Mouse (Mus musculus): Measurements from ENCODE around the gene Dpp6. TPM values are rescaled to one million over a fixed set of nuclear protein-coding genes. Genes with fewer than 3 reads are reported as not detected.
A peak's percentile ranks its signal among the peaks of the same experiment; 100 is the strongest.

Dpp6 gene
- polyA plus RNA-seq, 1 experiment from 2014 or later: 2.6 TPM

DNA sequence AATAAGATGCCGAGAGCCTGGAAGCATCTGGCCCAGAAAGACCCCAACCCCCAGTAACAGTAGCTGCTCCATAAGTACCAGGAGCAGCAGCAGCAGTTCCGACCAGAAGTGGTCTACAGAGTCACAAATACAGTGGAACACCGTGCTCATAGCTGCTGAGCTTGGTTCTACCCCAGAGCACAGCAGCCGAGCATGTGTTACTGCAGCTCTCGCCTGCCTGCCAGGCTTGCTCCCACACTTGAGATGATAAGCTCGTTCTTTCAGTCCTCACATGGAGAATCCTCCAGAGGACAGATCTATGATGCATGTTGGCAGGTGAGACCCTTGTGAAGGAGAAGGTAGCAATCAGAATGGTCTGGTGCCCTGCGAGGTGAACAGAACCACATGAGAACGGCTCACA lies 474.4 kb downstream of the Dpp6 start:
- no peak overlapping the region for H3K4me2 ChIP-seq (replicated peaks; ENCODE audit: low read depth, low read length)
- no peak overlapping the region for H3K9ac ChIP-seq (ENCODE audit: low read depth, low read length)
- H3K9me3 ChIP-seq (ENCODE audit: control insufficient read depth, low read length): no peaks in the 10 kb centered on the region
- WGBS: 81% methylated on average over 8 of the region's 8 CpGs
- H3K36me3 ChIP-seq (ENCODE audit: control insufficient read depth, insufficient read depth, low read length): no peaks in the 10 kb centered on the region
- no peak for ATAC-seq (ENCODE audit: low FRiP score, low TSS enrichment)
- H3K27ac ChIP-seq (ENCODE audit: low read depth, low read length): no peak overlapping the region
- no peak overlapping the region for H3K4me3 ChIP-seq (ENCODE audit: low read length)
- no peaks in the 10 kb centered on the region for H3K27me3 ChIP-seq (ENCODE audit: control insufficient read depth, insufficient read depth, low read length)
- H3K4me1 ChIP-seq (ENCODE audit: control insufficient read depth, insufficient read depth, low read length): no peaks in the 10 kb centered on the region

DNA sequence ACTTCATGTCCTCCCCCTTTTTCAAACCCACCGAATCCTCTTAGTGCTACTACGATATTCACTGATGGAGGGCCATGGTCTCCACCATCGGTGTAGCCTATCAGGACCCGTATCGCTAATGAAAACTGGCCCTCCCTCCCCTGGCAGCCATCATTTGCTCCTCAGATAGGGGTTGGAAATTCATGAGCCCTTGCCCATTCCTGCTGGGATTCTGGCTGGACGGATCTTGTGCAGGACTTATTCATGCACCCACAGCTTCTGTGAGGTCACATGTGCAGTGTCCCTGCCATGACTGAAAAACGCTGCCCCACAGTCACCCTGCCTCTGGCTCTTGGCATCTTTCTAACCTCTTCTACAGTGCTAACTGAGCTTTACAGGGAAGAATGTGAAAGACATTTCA lies 475.2 kb downstream of the Dpp6 start:
- no peaks in the 10 kb centered on the region for H3K9me3 ChIP-seq (ENCODE audit: control insufficient read depth, low read length)
- ATAC-seq (ENCODE audit: low FRiP score, low TSS enrichment): no peak
- no peaks in the 10 kb centered on the region for H3K4me1 ChIP-seq (ENCODE audit: control insufficient read depth, insufficient read depth, low read length)
- 89% methylated on average over 7 of the region's 7 CpGs for WGBS
- no peak overlapping the region for H3K4me2 ChIP-seq (replicated peaks; ENCODE audit: low read depth, low read length)
- no peaks in the 10 kb centered on the region for H3K27me3 ChIP-seq (ENCODE audit: control insufficient read depth, insufficient read depth, low read length)
- no peak overlapping the region for H3K4me3 ChIP-seq (ENCODE audit: low read length)
- H3K9ac ChIP-seq (ENCODE audit: low read depth, low read length): no peak overlapping the region
- no peaks in the 10 kb centered on the region for H3K36me3 ChIP-seq (ENCODE audit: control insufficient read depth, insufficient read depth, low read length)
- no peak overlapping the region for H3K27ac ChIP-seq (ENCODE audit: low read depth, low read length)

DNA sequence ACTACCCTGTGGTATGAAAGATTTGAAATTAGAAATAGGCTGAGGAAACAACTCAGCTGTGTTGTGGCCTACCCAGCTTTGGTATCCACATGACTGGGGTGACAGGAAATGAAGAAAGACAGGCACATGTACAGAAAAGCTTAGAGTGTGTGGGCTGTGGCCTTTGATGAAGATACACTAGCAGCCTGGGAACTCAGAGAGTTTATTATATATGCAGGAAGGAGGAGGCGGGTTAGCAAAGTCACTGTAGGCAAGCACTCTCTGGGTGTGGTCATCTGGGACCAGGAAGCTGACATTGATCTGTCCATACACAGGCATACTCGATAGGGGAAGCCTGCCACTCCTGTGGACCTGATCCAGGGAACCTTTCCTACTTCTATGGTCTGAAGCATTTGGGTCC lies 487.1 kb downstream of the Dpp6 start:
- Histone ChIP-seq H3K27ac (ENCODE audit: low read depth, low read length) (no peak overlapping the region), H3K36me3 (ENCODE audit: control insufficient read depth, insufficient read depth, low read length) (no peaks in the 10 kb centered on the region), H3K9me3 (ENCODE audit: control insufficient read depth, low read length) (no peaks in the 10 kb centered on the region), H3K9ac (ENCODE audit: low read depth, low read length) (no peak overlapping the region), H3K27me3 (ENCODE audit: control insufficient read depth, insufficient read depth, low read length) (no peaks in the 10 kb centered on the region), H3K4me2 (replicated peaks; ENCODE audit: low read depth, low read length) (no peak overlapping the region), H3K4me3 (ENCODE audit: low read length) (no peak overlapping the region), H3K4me1 (ENCODE audit: control insufficient read depth, insufficient read depth, low read length) (no peaks in the 10 kb centered on the region)
- 58% methylated on average over 2 of the region's 2 CpGs for WGBS
- no peak for ATAC-seq (ENCODE audit: low FRiP score, low TSS enrichment)

DNA sequence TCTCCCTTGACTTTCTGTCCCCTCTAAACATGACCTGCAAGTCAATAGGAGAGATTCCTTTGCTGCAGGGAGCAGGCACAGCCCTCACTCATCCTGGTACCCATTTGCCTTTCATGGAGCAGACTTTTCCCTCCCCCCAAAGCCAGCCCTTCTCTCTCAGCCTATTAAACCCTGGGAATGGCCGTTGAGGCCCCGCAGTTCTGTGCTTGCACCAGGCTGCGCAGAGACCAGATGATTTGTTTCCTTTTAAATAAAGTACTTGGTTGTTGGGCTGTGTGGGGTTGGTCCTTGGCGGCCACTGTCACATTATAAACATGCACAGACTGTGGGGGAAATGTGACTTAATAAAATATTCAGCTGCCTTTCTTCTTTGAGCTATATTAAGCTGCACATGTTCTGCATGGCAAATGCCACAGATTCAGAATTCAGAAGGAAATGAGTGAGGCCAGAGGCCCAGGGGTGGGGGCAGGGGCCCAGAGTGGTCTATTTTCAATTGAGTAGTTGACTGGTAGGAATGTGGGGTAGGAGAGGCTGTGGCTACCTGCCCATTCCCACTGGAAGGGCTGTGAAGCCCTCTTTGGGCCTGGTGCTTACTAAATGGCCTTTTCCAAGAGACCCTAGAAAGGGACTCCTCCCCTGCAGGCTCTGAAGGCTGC lies 489.6 kb downstream of the Dpp6 start:
- 41% methylated on average over 4 of the region's 4 CpGs for WGBS
- no peak for ATAC-seq (ENCODE audit: low FRiP score, low TSS enrichment)

DNA sequence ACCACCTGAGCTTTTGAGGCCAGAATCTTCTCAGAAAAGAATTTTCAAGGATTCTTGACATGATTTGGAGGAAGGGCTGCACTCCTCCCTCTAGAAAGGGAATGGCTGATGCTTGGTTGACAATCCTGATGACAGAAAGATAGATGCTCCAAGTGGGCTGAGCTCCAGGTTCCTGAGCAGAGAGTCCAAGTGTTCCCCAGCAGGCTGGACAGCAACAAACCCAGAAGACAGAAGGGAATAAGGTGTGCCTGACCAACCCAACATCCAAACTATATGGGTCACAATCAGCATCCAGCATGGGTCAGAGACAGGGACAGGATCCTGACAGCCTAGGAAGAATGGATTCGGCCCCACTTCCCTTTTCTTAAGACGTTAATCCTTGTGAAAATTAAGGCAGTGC lies 493.2 kb downstream of the Dpp6 start:
- ATAC-seq (ENCODE audit: low FRiP score, low TSS enrichment): no peak
- H3K4me1 ChIP-seq (ENCODE audit: control insufficient read depth, insufficient read depth, low read length): no peaks in the 10 kb centered on the region
- no peak overlapping the region for H3K9ac ChIP-seq (ENCODE audit: low read depth, low read length)
- H3K27me3 ChIP-seq (ENCODE audit: control insufficient read depth, insufficient read depth, low read length): no peaks in the 10 kb centered on the region
- 76% methylated on average over 2 of the region's 2 CpGs for WGBS
- H3K4me3 ChIP-seq (ENCODE audit: low read length): no peak overlapping the region
- H3K9me3 ChIP-seq (ENCODE audit: control insufficient read depth, low read length): no peaks in the 10 kb centered on the region
- H3K27ac ChIP-seq (ENCODE audit: low read depth, low read length): no peak overlapping the region
- no peak overlapping the region for H3K4me2 ChIP-seq (replicated peaks; ENCODE audit: low read depth, low read length)
- H3K36me3 ChIP-seq (ENCODE audit: control insufficient read depth, insufficient read depth, low read length): no peaks in the 10 kb centered on the region

More for the DNA sequence above, 489.6 kb downstream of the Dpp6 start:
- Histone ChIP-seq H3K4me3 (ENCODE audit: low read length) (no peak overlapping the region), H3K9me3 (ENCODE audit: control insufficient read depth, low read length) (no peaks in the 10 kb centered on the region), H3K36me3 (ENCODE audit: control insufficient read depth, insufficient read depth, low read length) (no peaks in the 10 kb centered on the region), H3K9ac (ENCODE audit: low read depth, low read length) (no peak overlapping the region), H3K27ac (ENCODE audit: low read depth, low read length) (no peak overlapping the region), H3K27me3 (ENCODE audit: control insufficient read depth, insufficient read depth, low read length) (no peaks in the 10 kb centered on the region), H3K4me1 (ENCODE audit: control insufficient read depth, insufficient read depth, low read length) (no peaks in the 10 kb centered on the region), H3K4me2 (replicated peaks; ENCODE audit: low read depth, low read length) (no peak overlapping the region)

DNA sequence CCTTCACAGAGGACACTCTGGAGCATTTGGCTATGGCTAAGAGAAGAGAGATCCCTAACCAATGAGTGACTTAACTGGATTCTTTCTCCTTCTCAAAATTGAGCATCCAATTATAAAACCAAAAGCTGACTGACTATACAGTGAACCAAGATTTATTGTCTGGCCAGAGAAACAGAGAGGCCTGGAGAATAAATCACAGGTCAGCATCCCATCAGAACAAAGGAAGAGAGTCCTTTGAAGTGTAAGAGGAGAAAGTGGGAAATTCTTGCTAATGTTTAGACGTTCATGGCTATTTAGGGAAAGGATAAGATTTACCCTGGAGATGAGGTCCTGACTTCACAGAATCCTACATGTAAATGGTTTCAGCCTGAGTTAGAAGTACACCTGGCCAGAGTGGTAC lies 499.7 kb downstream of the Dpp6 start:
- no peaks in the 10 kb centered on the region for H3K9me3 ChIP-seq (ENCODE audit: control insufficient read depth, low read length)
- no peaks in the 10 kb centered on the region for H3K4me1 ChIP-seq (ENCODE audit: control insufficient read depth, insufficient read depth, low read length)
- H3K4me3 ChIP-seq (ENCODE audit: low read length): no peak overlapping the region
- H3K4me2 ChIP-seq (replicated peaks; ENCODE audit: low read depth, low read length): no peak overlapping the region
- 2% methylated on average over 1 of the region's 1 CpGs for WGBS
- no peak overlapping the region for H3K9ac ChIP-seq (ENCODE audit: low read depth, low read length)
- no peaks in the 10 kb centered on the region for H3K36me3 ChIP-seq (ENCODE audit: control insufficient read depth, insufficient read depth, low read length)
- H3K27me3 ChIP-seq (ENCODE audit: control insufficient read depth, insufficient read depth, low read length): no peaks in the 10 kb centered on the region
- no peak overlapping the region for H3K27ac ChIP-seq (ENCODE audit: low read depth, low read length)
- ATAC-seq (ENCODE audit: low FRiP score, low TSS enrichment): peak; percentile 64; the same call in 1 of the 2 replicates

DNA sequence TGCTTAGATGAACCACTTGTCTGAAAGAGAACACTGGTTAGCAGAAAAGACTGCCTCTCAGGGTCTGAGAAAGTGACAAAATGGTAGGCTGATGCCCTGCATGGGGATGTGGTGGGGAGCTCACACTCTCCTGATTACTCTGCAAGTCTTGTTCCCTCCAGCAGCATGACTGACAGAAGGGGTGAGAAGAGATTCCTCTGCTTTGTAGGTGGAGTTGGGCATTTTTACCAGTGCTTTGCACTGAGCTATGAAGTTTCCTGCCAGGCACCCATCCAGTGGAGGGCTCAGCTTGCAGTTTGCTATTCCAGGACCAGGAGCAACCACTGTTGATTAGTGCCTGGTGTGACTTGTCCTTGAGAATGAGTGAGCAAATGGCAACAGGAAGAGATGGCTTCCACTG lies 500.3 kb downstream of the Dpp6 start:
- Histone ChIP-seq H3K4me2 (replicated peaks; ENCODE audit: low read depth, low read length) (no peak overlapping the region), H3K4me1 (ENCODE audit: control insufficient read depth, insufficient read depth, low read length) (no peaks in the 10 kb centered on the region), H3K9me3 (ENCODE audit: control insufficient read depth, low read length) (no peaks in the 10 kb centered on the region), H3K4me3 (ENCODE audit: low read length) (no peak overlapping the region), H3K27me3 (ENCODE audit: control insufficient read depth, insufficient read depth, low read length) (no peaks in the 10 kb centered on the region), H3K9ac (ENCODE audit: low read depth, low read length) (no peak overlapping the region), H3K27ac (ENCODE audit: low read depth, low read length) (no peak overlapping the region), H3K36me3 (ENCODE audit: control insufficient read depth, insufficient read depth, low read length) (no peaks in the 10 kb centered on the region)
- ATAC-seq (ENCODE audit: low FRiP score, low TSS enrichment): 0 out of 2 replicates have a peak, but pooled peaks have one; percentile 35

DNA sequence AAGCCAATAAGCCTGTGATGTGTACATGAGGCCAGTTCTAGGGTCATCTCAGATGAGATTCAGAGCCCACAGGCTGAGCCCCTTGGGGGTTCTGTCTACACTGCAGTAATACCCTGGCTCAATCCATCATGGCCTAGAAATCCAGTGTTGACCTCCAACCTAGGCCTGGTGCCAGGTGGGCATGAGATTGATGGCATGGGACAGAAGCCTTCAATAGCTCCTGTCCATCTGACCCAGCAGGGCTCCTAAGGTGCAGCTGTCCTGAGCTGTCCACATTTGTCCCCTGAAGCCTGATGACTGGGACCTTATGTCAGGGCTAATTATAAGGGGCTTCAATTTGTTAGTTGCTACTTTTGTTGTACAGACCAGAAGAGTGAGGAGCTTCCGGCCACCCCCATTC lies 500.8 kb downstream of the Dpp6 start:
- no peak overlapping the region for H3K9ac ChIP-seq (ENCODE audit: low read depth, low read length)
- no peak overlapping the region for H3K4me3 ChIP-seq (ENCODE audit: low read length)
- no peak for ATAC-seq (ENCODE audit: low FRiP score, low TSS enrichment)
- WGBS: 78% methylated on average over 1 of the region's 1 CpGs
- no peaks in the 10 kb centered on the region for H3K4me1 ChIP-seq (ENCODE audit: control insufficient read depth, insufficient read depth, low read length)
- H3K9me3 ChIP-seq (ENCODE audit: control insufficient read depth, low read length): no peaks in the 10 kb centered on the region
- no peaks in the 10 kb centered on the region for H3K36me3 ChIP-seq (ENCODE audit: control insufficient read depth, insufficient read depth, low read length)
- H3K27me3 ChIP-seq (ENCODE audit: control insufficient read depth, insufficient read depth, low read length): no peaks in the 10 kb centered on the region
- no peak overlapping the region for H3K27ac ChIP-seq (ENCODE audit: low read depth, low read length)
- H3K4me2 ChIP-seq (replicated peaks; ENCODE audit: low read depth, low read length): no peak overlapping the region

DNA sequence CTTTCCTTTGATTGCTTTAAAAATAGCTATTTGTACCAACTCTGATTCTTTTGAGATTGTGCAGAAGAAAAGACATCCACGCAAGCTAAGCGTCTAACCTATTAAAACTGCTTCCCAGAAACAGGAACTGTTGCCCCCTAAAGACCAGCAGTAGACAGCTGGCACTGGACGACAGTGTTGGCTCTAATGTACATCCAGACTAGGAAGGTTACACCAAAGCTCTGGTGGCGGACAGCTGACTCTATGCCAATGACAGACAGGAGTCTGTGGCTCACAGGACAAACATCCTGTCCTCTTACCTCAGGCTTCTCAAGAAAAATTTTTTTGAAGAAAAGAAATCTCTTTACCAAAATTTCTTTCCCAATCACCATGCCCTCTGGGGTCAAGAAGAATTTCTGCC lies 502.7 kb downstream of the Dpp6 start:
- Histone ChIP-seq H3K4me1 (ENCODE audit: control insufficient read depth, insufficient read depth, low read length) (no peaks in the 10 kb centered on the region), H3K27ac (ENCODE audit: low read depth, low read length) (no peak overlapping the region), H3K27me3 (ENCODE audit: control insufficient read depth, insufficient read depth, low read length) (no peaks in the 10 kb centered on the region), H3K36me3 (ENCODE audit: control insufficient read depth, insufficient read depth, low read length) (no peaks in the 10 kb centered on the region), H3K4me2 (replicated peaks; ENCODE audit: low read depth, low read length) (no peak overlapping the region), H3K9me3 (ENCODE audit: control insufficient read depth, low read length) (no peaks in the 10 kb centered on the region), H3K9ac (ENCODE audit: low read depth, low read length) (no peak overlapping the region), H3K4me3 (ENCODE audit: low read length) (no peak overlapping the region)
- 84% methylated on average over 4 of the region's 4 CpGs for WGBS
- no peak for ATAC-seq (ENCODE audit: low FRiP score, low TSS enrichment)

All from kidney, embryonic 14.5 days (tissue).